Mouse (Mus musculus) stomach, embryonic 16.5 days (tissue): ENCODE results near the gene Slc25a43. TPM values are rescaled to one million over a fixed set of nuclear protein-coding genes. Genes with fewer than 3 reads are reported as not detected.
"Not testable (repeated sequence)": the region's sequence is repeated elsewhere in the genome, so short reads cannot be mapped to it uniquely, and the experiment has no call there.

ENCODE experiments used
- ATAC-seq: fragments of 200-750 bp; cut with Nextera tagmentation; 2 replicates; pipeline ENCODE4 v1.8.0; 2017; ENCODE audit warnings: moderate number of reproducible peaks, moderate TSS enrichment; ENCODE audit not compliant: insufficient read depth, low FRiP score
- H3K27ac ChIP-seq: fragments of 300-500 bp; sonication (generic); 2 replicates; pipeline ENCODE4 v1.5.1; 2014; ENCODE audit warnings: low read length
- H3K27me3 ChIP-seq: fragments of 300-500 bp; sonication (generic); 2 replicates; pipeline ENCODE4 v1.6.1; 2014; ENCODE audit warnings: low read length, control low read depth, mixed read lengths; ENCODE audit not compliant: control insufficient read depth, insufficient read depth
- H3K36me3 ChIP-seq: fragments of 300-500 bp; sonication (generic); 2 replicates; pipeline ENCODE4 v1.6.1; 2014; ENCODE audit warnings: low read length; ENCODE audit not compliant: control insufficient read depth, insufficient read depth
- H3K4me1 ChIP-seq: fragments of 300-500 bp; sonication (generic); 2 replicates; pipeline ENCODE4 v1.6.1; 2014; ENCODE audit warnings: low read length, control low read depth, mixed read lengths; ENCODE audit not compliant: control insufficient read depth, insufficient read depth
- H3K4me2 ChIP-seq: fragments of 300-500 bp; sonication (generic); 2 replicates; pipeline ENCODE4 v1.6.1; 2014; ENCODE audit warnings: low read depth, low read length, mixed read lengths
- H3K4me3 ChIP-seq: fragments of 300-500 bp; sonication (generic); replicated peaks from 2 replicates; pipeline ENCODE4 v1.5.1; 2014; ENCODE audit warnings: mild to moderate bottlenecking, low read length
- H3K9ac ChIP-seq: fragments of 300-500 bp; sonication (generic); 2 replicates; pipeline ENCODE4 v1.6.1; 2014; ENCODE audit warnings: low read length
- H3K9me3 ChIP-seq: fragments of 300-500 bp; sonication (generic); replicated peaks from 2 replicates; pipeline ENCODE4 v1.6.1; 2016; ENCODE audit warnings: low read length, control low read depth; ENCODE audit not compliant: control insufficient read depth
- WGBS: fragments of 180-500 bp; shearing (Covaris S2); extraction: QIAGEN DNeasy Blood & Tissue Kit; methylation state at CpG from one replicate; pipeline ENCODE4 v1.1.7; 2014; 5-methylcytosine and 5-hydroxymethylcytosine counted together
- polyA plus RNA-seq: library from polyadenylated mRNA; unstranded; fragments of >200 nt; fragmentation: Nextera tagmentation; extraction: Ambion mirVana; gene quantifications from 2 replicates; pipeline ENCODE4 v1.2.1, GENCODE M21; 2015

Slc25a43 gene
- polyA plus RNA-seq, 1 experiment from 2014 or later: 1.6 TPM

GRCm38 (mm10) chrX:36767386-36767785, 23.9 kb downstream of the Slc25a43 start:
- Histone ChIP-seq H3K4me2 (no peak overlapping the region), H3K9me3 (no peaks in the 10 kb centered on the region), H3K27me3 (no peaks in the 10 kb centered on the region), H3K4me1 (no peaks in the 10 kb centered on the region), H3K36me3 (no peaks in the 10 kb centered on the region), H3K9ac (no peak overlapping the region), H3K4me3 (no peak overlapping the region), H3K27ac (no peak overlapping the region)
- ATAC-seq: no peak
- 70% methylated on average over 5 of the region's 5 CpGs for WGBS

- no peaks in the 10 kb centered on the region for H3K27me3 ChIP-seq
- H3K4me3 ChIP-seq: no peak overlapping the region
- WGBS: 85% methylated on average over 6 of the region's 6 CpGs
- no peaks in the 10 kb centered on the region for H3K4me1 ChIP-seq
- H3K9me3 ChIP-seq: no peaks in the 10 kb centered on the region
- H3K4me2 ChIP-seq: no peak overlapping the region
- ATAC-seq: no peak
- no peak overlapping the region for H3K27ac ChIP-seq
- no peaks in the 10 kb centered on the region for H3K36me3 ChIP-seq
- H3K9ac ChIP-seq: no peak overlapping the region
These were observed 29.1 kb downstream of the Slc25a43 start for GRCm38 (mm10) chrX:36772591-36772990.

GRCm38 (mm10) chrX:36775520-36775919, 32.1 kb downstream of the Slc25a43 start:
- Histone ChIP-seq H3K4me2 (no peak overlapping the region), H3K36me3 (no peaks in the 10 kb centered on the region), H3K4me3 (no peak overlapping the region), H3K27me3 (no peaks in the 10 kb centered on the region), H3K27ac (no peak overlapping the region), H3K9me3 (no peaks in the 10 kb centered on the region), H3K4me1 (no peaks in the 10 kb centered on the region), H3K9ac (no peak overlapping the region)
- ATAC-seq: no peak
- WGBS: 89% methylated on average over 5 of the region's 5 CpGs

GRCm38 (mm10) chrX:36777694-36778093, 34.2 kb downstream of the Slc25a43 start:
- no peak overlapping the region for H3K27ac ChIP-seq
- no peaks in the 10 kb centered on the region for H3K27me3 ChIP-seq
- H3K9me3 ChIP-seq: no peaks in the 10 kb centered on the region
- no peak overlapping the region for H3K4me2 ChIP-seq
- H3K4me1 ChIP-seq: no peaks in the 10 kb centered on the region
- ATAC-seq: no peak
- WGBS: 74% methylated on average over 4 of the region's 4 CpGs
- no peak overlapping the region for H3K4me3 ChIP-seq
- no peaks in the 10 kb centered on the region for H3K36me3 ChIP-seq
- H3K9ac ChIP-seq: no peak overlapping the region

- Histone ChIP-seq H3K4me2 (no peak overlapping the region), H3K9me3 (no peaks in the 10 kb centered on the region), H3K9ac (no peak overlapping the region), H3K27ac (no peak overlapping the region), H3K36me3 (no peaks in the 10 kb centered on the region), H3K27me3 (no peaks in the 10 kb centered on the region), H3K4me3 (no peak overlapping the region), H3K4me1 (no peaks in the 10 kb centered on the region)
- WGBS: 60% methylated on average over 4 of the region's 4 CpGs
- ATAC-seq: no peak
These were observed 45.9 kb downstream of the Slc25a43 start for GRCm38 (mm10) chrX:36789360-36789759.

GRCm38 (mm10) chrX:36794571-36794970, 51.1 kb downstream of the Slc25a43 start:
- H3K27ac ChIP-seq: no peak overlapping the region
- H3K36me3 ChIP-seq: no peaks in the 10 kb centered on the region
- no peaks in the 10 kb centered on the region for H3K27me3 ChIP-seq
- H3K4me2 ChIP-seq: no peak overlapping the region
- no peak overlapping the region for H3K9ac ChIP-seq
- H3K4me1 ChIP-seq: no peaks in the 10 kb centered on the region
- no peak for ATAC-seq
- no peak overlapping the region for H3K4me3 ChIP-seq
- 67% methylated on average over 5 of the region's 5 CpGs for WGBS
- no peaks in the 10 kb centered on the region for H3K9me3 ChIP-seq

- Histone ChIP-seq H3K4me3 (peak within 1 kb of the TSS; percentile 68), H3K4me1 (no peaks in the 10 kb centered on the region), H3K27me3 (no peaks in the 10 kb centered on the region), H3K4me2 (peak within 1 kb of the TSS; percentile 58), H3K36me3 (no peaks in the 10 kb centered on the region), H3K9me3 (no peaks in the 10 kb centered on the region), H3K27ac (peak within 1 kb of the TSS; percentile 92), H3K9ac (peak within 1 kb of the TSS; percentile 80)
- ATAC-seq: peak; percentile 92
- 9% methylated on average over 41 of the region's 41 CpGs for WGBS
These were observed 52.1 kb downstream of the Slc25a43 start, which contains the start of gene Slc25a5 for GRCm38 (mm10) chrX:36795424-36796162. Gene Slc25a5, plus strand, starts transcription at chrX:36795651.

- Histone ChIP-seq H3K4me3 (peak overlapping the region; percentile 68), H3K27ac (peak overlapping the region; percentile 92), H3K27me3 (no peaks in the 10 kb centered on the region), H3K36me3 (no peaks in the 10 kb centered on the region), H3K4me1 (no peaks in the 10 kb centered on the region), H3K9ac (peak overlapping the region; percentile 80), H3K4me2 (peak overlapping the region; percentile 58), H3K9me3 (no peaks in the 10 kb centered on the region)
- ATAC-seq: peak; percentile 88
- WGBS: 15% methylated on average over 41 of the region's 41 CpGs
These were observed 52.7 kb downstream of the Slc25a43 start for GRCm38 (mm10) chrX:36796163-36796581.

- H3K4me3 ChIP-seq: peak overlapping the region; percentile 68
- 63% methylated on average over 8 of the region's 8 CpGs for WGBS
- H3K9ac ChIP-seq: peak overlapping the region; percentile 80
- H3K27me3 ChIP-seq, H3K36me3 ChIP-seq, ATAC-seq, H3K4me1 ChIP-seq, H3K9me3 ChIP-seq: not testable (repeated sequence)
- H3K4me2 ChIP-seq: peak overlapping the region; percentile 58
- H3K27ac ChIP-seq: peak overlapping the region; percentile 92
These were observed 53.3 kb downstream of the Slc25a43 start for GRCm38 (mm10) chrX:36796734-36797133.
